Mouse (Mus musculus) olfactory bulb, adult 2 months (tissue): Measurements from ENCODE around the gene Sphk1. TPM values are rescaled to one million over a fixed set of nuclear protein-coding genes. Genes with fewer than 3 reads are reported as not detected.

Experiments
- H3K27ac ChIP-seq: fragments of 200-500 bp; 2 replicates; pipeline ENCODE4 v1.5.1; 2012; ENCODE audit warnings: low read depth, low read length; ENCODE audit not compliant: insufficient read depth
- H3K4me1 ChIP-seq: fragments of 200-500 bp; 2 replicates; pipeline ENCODE4 v1.6.1; 2012; ENCODE audit warnings: low read length; ENCODE audit not compliant: control insufficient read depth, insufficient read depth
- H3K4me3 ChIP-seq: fragments of 200-500 bp; 2 replicates; pipeline ENCODE4 v1.5.1; 2012; ENCODE audit warnings: mild to moderate bottlenecking, low read depth, low read length, moderate library complexity; ENCODE audit not compliant: insufficient read depth
- CTCF ChIP-seq: fragments of 200-500 bp; IDR thresholded peaks from 2 replicates; pipeline ENCODE4 v1.5.1; 2012; ENCODE audit warnings: low read depth, mild to moderate bottlenecking, low read length, moderate library complexity; ENCODE audit not compliant: insufficient read depth
- POLR2A ChIP-seq: fragments of 200-500 bp; IDR thresholded peaks from 2 replicates; pipeline ENCODE4 v1.6.1; 2012; ENCODE audit warnings: mild to moderate bottlenecking, low read depth, low read length, moderate library complexity; ENCODE audit not compliant: insufficient read depth
- WGBS: fragments of 180-500 bp; shearing (Covaris S2); methylation state at CpG from one replicate; pipeline ENCODE4 v1.1.7; 2018; 5-methylcytosine and 5-hydroxymethylcytosine counted together
- polyA plus RNA-seq: library from polyadenylated mRNA; stranded (reverse); fragments of >200 nt; gene quantifications from 2 replicates; pipeline ENCODE4 v1.2.4, GENCODE M21; 2012; ENCODE audit warnings: low replicate concordance; ENCODE audit not compliant: missing spikeins, insufficient read depth, insufficient read length

Gene Sphk1
- polyA plus RNA-seq, 1 experiment, result not detected

GRCm38 (mm10) chr11:116570821-116571220, 40.1 kb downstream of the Sphk1 start:
- TF ChIP-seq POLR2A, result no peak
- no peak for TF ChIP-seq CTCF
- H3K4me3 ChIP-seq, result no peak overlapping the region
- peaks cover 45% of the 10 kb centered on the region for H3K4me1 ChIP-seq
- WGBS, result 49% methylated on average over 7 of the region's 7 CpGs
- H3K27ac ChIP-seq, result no peak overlapping the region

- H3K4me3 ChIP-seq, result no peak overlapping the region
- H3K27ac ChIP-seq, result no peak overlapping the region
- TF ChIP-seq POLR2A (no peak), CTCF (no peak)
- H3K4me1 ChIP-seq, result peaks cover 53% of the 10 kb centered on the region
- 66% methylated on average over 19 of the region's 19 CpGs for WGBS
Observed at GRCm38 (mm10) chr11:116571767-116572679, 41.3 kb downstream of the Sphk1 start.

- H3K4me1 ChIP-seq, result peaks cover 53% of the 10 kb centered on the region
- 42% methylated on average over 12 of the region's 12 CpGs for WGBS
- TF ChIP-seq CTCF (no peak), POLR2A (no peak)
- peak overlapping the region; percentile 1; the same call in 1 of the 2 replicates for H3K27ac ChIP-seq
- no peak overlapping the region for H3K4me3 ChIP-seq
Observed at GRCm38 (mm10) chr11:116572756-116573543, 42.2 kb downstream of the Sphk1 start.

- 43% methylated on average over 6 of the region's 6 CpGs for WGBS
- no peak overlapping the region for H3K4me3 ChIP-seq
- H3K4me1 ChIP-seq, result peaks cover 57% of the 10 kb centered on the region
- no peak overlapping the region for H3K27ac ChIP-seq
- no peak for TF ChIP-seq CTCF
- no peak for TF ChIP-seq POLR2A
Observed at GRCm38 (mm10) chr11:116574486-116574885, 43.8 kb downstream of the Sphk1 start.

GRCm38 (mm10) chr11:116574982-116575381, 44.3 kb downstream of the Sphk1 start:
- H3K4me3 ChIP-seq, result no peak overlapping the region
- H3K27ac ChIP-seq, result no peak overlapping the region
- TF ChIP-seq CTCF (no peak), POLR2A (no peak)
- 75% methylated on average over 6 of the region's 6 CpGs for WGBS
- peaks cover 55% of the 10 kb centered on the region for H3K4me1 ChIP-seq

- no peak for TF ChIP-seq CTCF
- no peak for TF ChIP-seq POLR2A
- WGBS, result 86% methylated on average over 2 of the region's 2 CpGs
- Histone ChIP-seq H3K27ac (no peak overlapping the region), H3K4me1 (peaks cover 55% of the 10 kb centered on the region), H3K4me3 (no peak overlapping the region)
Observed at GRCm38 (mm10) chr11:116575396-116575795, 44.7 kb downstream of the Sphk1 start.

- Histone ChIP-seq H3K4me3 (no peak overlapping the region), H3K4me1 (peaks cover 27% of the 10 kb centered on the region), H3K27ac (no peak overlapping the region)
- TF ChIP-seq CTCF (no peak), POLR2A (no peak)
- WGBS, result 70% methylated on average over 3 of the region's 3 CpGs
Observed at GRCm38 (mm10) chr11:116579280-116579679, 48.6 kb downstream of the Sphk1 start.

GRCm38 (mm10) chr11:116580031-116580652, 49.4 kb downstream of the Sphk1 start:
- TF ChIP-seq CTCF (no peak), POLR2A (no peak)
- WGBS, result 7% methylated on average over 10 of the region's 10 CpGs

More at GRCm38 (mm10) chr11:116580031-116580652, 49.4 kb downstream of the Sphk1 start:
- peaks cover 22% of the 10 kb centered on the region for H3K4me1 ChIP-seq
- peak overlapping the region; percentile 97 for H3K4me3 ChIP-seq
- peak overlapping the region; percentile 85; the same call in 1 of the 2 replicates for H3K27ac ChIP-seq
